Mouse (Mus musculus) T-cell, adult 66 days (primary cell): Measurements from ENCODE around the gene Zap70. TPM values are rescaled to one million over a fixed set of nuclear protein-coding genes. Genes with fewer than 3 reads are reported as not detected.

Source experiments
- total RNA-seq, 2 experiments: library from RNA; stranded (reverse); gene quantifications; 3 replicates in 1 of 2; 4 replicates in 1 of 2; pipeline ENCODE4 v1.2.4; 2023

Zap70 gene
- 100 to 1,000 TPM; 232 to 237 TPM for total RNA-seq

GRCm38 (mm10) chr1:36761568-36761967 is at the start of gene Zap70:
Zap70 (plus strand) TSS chr1:36761798.

GRCm38 (mm10) chr1:36714311-36714710 is 47.3 kb upstream of the Zap70 start, which contains the start of gene Actr1b:
Actr1b (minus strand) TSS chr1:36714422.

Other genes with a start within 250 kb of the Zap70 start
- 10 to 100 TPM; 50.9 to 51.0 TPM for gene Cnnm3, start 249.9 kb upstream of the Zap70 start, total RNA-seq
- gene Ankrd23, start 224.9 kb upstream of the Zap70 start, total RNA-seq = 10 to 100 TPM; 33.3 to 33.7 TPM
- not detected for gene Gm42417, start 222.4 kb upstream of the Zap70 start, total RNA-seq
- gene Ankrd39, start 214.4 kb upstream of the Zap70 start, total RNA-seq = 10 to 100 TPM; 25.6 to 29.5 TPM
- gene Sema4c, start 203.4 kb upstream of the Zap70 start, total RNA-seq = 1 to 10 TPM in 1 of 2 experiments, under 1 TPM in 1; 0.99 to 1.1 TPM
- gene Fam178b, start 78.6 kb upstream of the Zap70 start, total RNA-seq = not detected
- 100 to 1,000 TPM; 206 to 247 TPM for gene Cox5b, start 70.3 kb upstream of the Zap70 start, total RNA-seq
- under 1 TPM in 1 of 2 experiments, not detected in 1; 0.99 TPM for gene 4933424G06Rik, start 51.6 kb upstream of the Zap70 start, total RNA-seq
- 100 to 1,000 TPM; 160 TPM for gene Actr1b, start 47.4 kb upstream of the Zap70 start, total RNA-seq
- gene Tmem131, start 181.9 kb downstream of the Zap70 start, total RNA-seq = 10 to 100 TPM; 71.3 to 72.3 TPM